Mouse (Mus musculus): ENCODE measurements around the gene Cept1. TPM values are rescaled to one million over a fixed set of nuclear protein-coding genes. Genes with fewer than 3 reads are reported as not detected.
A peak's percentile ranks its signal among the peaks of the same experiment; 100 is the strongest.

Gene Cept1
- total RNA-seq, 1 experiment = 46.2 TPM

GRCm38 (mm10) chr3:106483297-106483696, 64.3 kb downstream of the Cept1 start:
- Histone ChIP-seq H3K4me3 (ENCODE audit: insufficient read depth in 1 of 2, low read depth in 1 of 2, low read length in 2 of 2, poor library complexity in 1 of 2, severe bottlenecking in 1 of 2) (no peak overlapping the region), H3K4me1 (ENCODE audit: control insufficient read depth in 2 of 2, insufficient read depth in 2 of 2, low read length in 2 of 2, poor library complexity in 1 of 2) (no peaks in the 10 kb centered on the region), H3K36me3 (ENCODE audit: control insufficient read depth, insufficient read depth, low read length, poor library complexity, severe bottlenecking) (no peaks in the 10 kb centered on the region), H3K9me3 (ENCODE audit: control insufficient read depth, insufficient read depth, low read depth, low read length) (no peaks in the 10 kb centered on the region), H3K9ac (ENCODE audit: insufficient read depth, low read depth, low read length, poor library complexity, severe bottlenecking) (no peak overlapping the region), H3K27ac (ENCODE audit: insufficient read depth, low read depth, low read length, poor library complexity, severe bottlenecking) (no peak overlapping the region)
- no peak for DNase-seq (ENCODE audit: low read depth, low spot score)
- in situ Hi-C loops (cut with MboI; ENCODE audit: low sequenced_read_pairs in 2 of 2, unreplicated experiment in 2 of 2) = no loop called here
- TF ChIP-seq MAFK (IDR thresholded peaks at IDR 0.05; ENCODE audit: insufficient read depth, low read depth, low read length) (no peak), CHD2 (IDR thresholded peaks at IDR 0.05; ENCODE audit: low read depth, low read length) (no peak)

DNA sequence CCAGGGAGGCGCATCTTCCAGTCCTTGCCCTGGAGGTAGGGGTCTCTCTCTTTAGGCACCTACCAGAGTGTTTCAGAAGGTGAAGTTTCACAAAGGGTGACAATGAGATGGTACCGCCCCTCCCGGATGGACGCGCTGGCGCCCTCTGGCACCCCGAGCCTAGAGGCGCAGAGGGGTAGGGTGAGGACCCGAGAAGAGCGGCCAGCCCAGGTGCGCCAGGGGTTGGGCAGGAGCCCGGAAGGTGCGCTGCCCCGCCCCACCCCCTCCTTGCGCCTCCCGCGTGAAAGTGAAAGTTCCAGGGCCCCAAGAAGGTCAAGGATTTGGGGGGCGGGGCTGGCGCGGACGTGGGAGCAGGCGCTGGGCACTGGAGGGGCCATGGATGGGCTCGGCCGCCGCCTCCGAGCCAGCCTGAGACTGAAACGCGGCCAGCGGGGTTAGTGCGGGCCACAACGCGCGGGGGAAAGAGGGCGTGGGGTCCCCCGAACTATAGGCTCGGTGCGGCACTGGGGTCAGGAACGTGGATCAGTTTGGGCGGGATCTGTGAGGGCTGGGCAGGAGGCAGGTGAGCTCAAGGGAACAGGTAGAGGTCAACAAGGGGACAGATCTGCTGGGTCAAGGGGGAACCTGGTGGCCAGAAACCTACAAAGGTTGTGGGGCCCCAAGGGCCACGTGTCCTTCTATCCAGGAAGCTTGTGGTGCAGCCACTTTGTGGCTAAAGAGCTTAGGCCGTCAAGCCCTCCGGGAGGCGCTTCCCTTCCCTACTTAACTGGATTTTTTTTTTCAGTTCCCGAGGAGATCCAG, 65.1 kb downstream of the Cept1 start, which contains the start of gene Dennd2d:
TSS of gene Dennd2d (plus strand) at position 125 of the 801 bp plus-strand sequence.
- Histone ChIP-seq H3K4me3 (ENCODE audit: insufficient read depth in 1 of 2, low read depth in 1 of 2, low read length in 2 of 2, poor library complexity in 1 of 2, severe bottlenecking in 1 of 2) (peak within 1 kb of the TSS; percentile 63 to 74), H3K4me1 (ENCODE audit: control insufficient read depth in 2 of 2, insufficient read depth in 2 of 2, low read length in 2 of 2, poor library complexity in 1 of 2) (no peaks in the 10 kb centered on the region), H3K9me3 (ENCODE audit: control insufficient read depth, insufficient read depth, low read depth, low read length) (no peaks in the 10 kb centered on the region), H3K27ac (ENCODE audit: insufficient read depth, low read depth, low read length, poor library complexity, severe bottlenecking) (no peak within 1 kb of the TSS), H3K9ac (ENCODE audit: insufficient read depth, low read depth, low read length, poor library complexity, severe bottlenecking) (peak within 1 kb of the TSS; percentile 65), H3K36me3 (ENCODE audit: control insufficient read depth, insufficient read depth, low read length, poor library complexity, severe bottlenecking) (no peaks in the 10 kb centered on the region)
- in situ Hi-C loops (cut with MboI; ENCODE audit: low sequenced_read_pairs in 2 of 2, unreplicated experiment in 2 of 2) = no loop called here
- TF ChIP-seq MAFK (IDR thresholded peaks at IDR 0.05; ENCODE audit: insufficient read depth, low read depth, low read length) (no peak), ZNF384 (IDR thresholded peaks at IDR 0.05; ENCODE audit: low read depth, low read length) (no peak), ZC3H11A (IDR thresholded peaks at IDR 0.05; ENCODE audit: borderline replicate concordance, low read depth, low read length) (no peak), CHD2 (IDR thresholded peaks at IDR 0.05; ENCODE audit: low read depth, low read length) (no peak), HCFC1 (IDR thresholded peaks at IDR 0.05; ENCODE audit: borderline replicate concordance, insufficient read depth, low read length) (no peak)
- DNase-seq (ENCODE audit: low read depth, low spot score) = no peak

GRCm38 (mm10) chr3:106476863-106477262, 70.7 kb downstream of the Cept1 start:
- Histone ChIP-seq H3K27ac (ENCODE audit: insufficient read depth, low read depth, low read length, poor library complexity, severe bottlenecking) (no peak overlapping the region), H3K9me3 (ENCODE audit: control insufficient read depth, insufficient read depth, low read depth, low read length) (no peaks in the 10 kb centered on the region), H3K36me3 (ENCODE audit: control insufficient read depth, insufficient read depth, low read length, poor library complexity, severe bottlenecking) (no peaks in the 10 kb centered on the region), H3K9ac (ENCODE audit: insufficient read depth, low read depth, low read length, poor library complexity, severe bottlenecking) (no peak overlapping the region), H3K4me1 (ENCODE audit: control insufficient read depth in 2 of 2, insufficient read depth in 2 of 2, low read length in 2 of 2, poor library complexity in 1 of 2) (no peaks in the 10 kb centered on the region), H3K4me3 (ENCODE audit: insufficient read depth in 1 of 2, low read depth in 1 of 2, low read length in 2 of 2, poor library complexity in 1 of 2, severe bottlenecking in 1 of 2) (no peak overlapping the region)
- in situ Hi-C loops (cut with MboI; ENCODE audit: low sequenced_read_pairs in 2 of 2, unreplicated experiment in 2 of 2) = no loop called here
- no peak for TF ChIP-seq HCFC1 (IDR thresholded peaks at IDR 0.05; ENCODE audit: borderline replicate concordance, insufficient read depth, low read length)
- no peak for DNase-seq (ENCODE audit: low read depth, low spot score)

GRCm38 (mm10) chr3:106474210-106474609, 73.4 kb downstream of the Cept1 start:
- no peaks in the 10 kb centered on the region for H3K4me1 ChIP-seq (ENCODE audit: control insufficient read depth in 2 of 2, insufficient read depth in 2 of 2, low read length in 2 of 2, poor library complexity in 1 of 2)
- DNase-seq (ENCODE audit: low read depth, low spot score) = no peak
- in situ Hi-C loops (cut with MboI; ENCODE audit: low sequenced_read_pairs in 2 of 2, unreplicated experiment in 2 of 2) = no loop called here

GRCm38 (mm10) chr3:106464750-106465149, 82.9 kb downstream of the Cept1 start:
- Histone ChIP-seq H3K4me1 (ENCODE audit: control insufficient read depth in 2 of 2, insufficient read depth in 2 of 2, low read length in 2 of 2, poor library complexity in 1 of 2) (no peaks in the 10 kb centered on the region), H3K4me3 (ENCODE audit: insufficient read depth in 1 of 2, low read depth in 1 of 2, low read length in 2 of 2, poor library complexity in 1 of 2, severe bottlenecking in 1 of 2) (no peak overlapping the region), H3K27ac (ENCODE audit: insufficient read depth, low read depth, low read length, poor library complexity, severe bottlenecking) (no peak overlapping the region), H3K9me3 (ENCODE audit: control insufficient read depth, insufficient read depth, low read depth, low read length) (no peaks in the 10 kb centered on the region), H3K36me3 (ENCODE audit: control insufficient read depth, insufficient read depth, low read length, poor library complexity, severe bottlenecking) (no peaks in the 10 kb centered on the region), H3K9ac (ENCODE audit: insufficient read depth, low read depth, low read length, poor library complexity, severe bottlenecking) (no peak overlapping the region)
- in situ Hi-C loops (cut with MboI; ENCODE audit: low sequenced_read_pairs in 2 of 2, unreplicated experiment in 2 of 2) = no loop called here
- DNase-seq (ENCODE audit: low read depth, low spot score) = no peak
- TF ChIP-seq ZC3H11A (IDR thresholded peaks at IDR 0.05; ENCODE audit: borderline replicate concordance, low read depth, low read length) = no peak
- no peak for TF ChIP-seq ZNF384 (IDR thresholded peaks at IDR 0.05; ENCODE audit: low read depth, low read length)
- TF ChIP-seq CHD2 (IDR thresholded peaks at IDR 0.05; ENCODE audit: low read depth, low read length) = no peak

More at GRCm38 (mm10) chr3:106474210-106474609, 73.4 kb downstream of the Cept1 start:
- H3K9ac ChIP-seq (ENCODE audit: insufficient read depth, low read depth, low read length, poor library complexity, severe bottlenecking) = no peak overlapping the region
- no peak overlapping the region for H3K4me3 ChIP-seq (ENCODE audit: insufficient read depth in 1 of 2, low read depth in 1 of 2, low read length in 2 of 2, poor library complexity in 1 of 2, severe bottlenecking in 1 of 2)
- no peak for TF ChIP-seq MAFK (IDR thresholded peaks at IDR 0.05; ENCODE audit: insufficient read depth, low read depth, low read length)
- no peak for TF ChIP-seq ZC3H11A (IDR thresholded peaks at IDR 0.05; ENCODE audit: borderline replicate concordance, low read depth, low read length)
- no peak for TF ChIP-seq HCFC1 (IDR thresholded peaks at IDR 0.05; ENCODE audit: borderline replicate concordance, insufficient read depth, low read length)
- TF ChIP-seq CHD2 (IDR thresholded peaks at IDR 0.05; ENCODE audit: low read depth, low read length) = no peak
- no peak for TF ChIP-seq ZNF384 (IDR thresholded peaks at IDR 0.05; ENCODE audit: low read depth, low read length)
- no peaks in the 10 kb centered on the region for H3K36me3 ChIP-seq (ENCODE audit: control insufficient read depth, insufficient read depth, low read length, poor library complexity, severe bottlenecking)
- H3K27ac ChIP-seq (ENCODE audit: insufficient read depth, low read depth, low read length, poor library complexity, severe bottlenecking) = no peak overlapping the region
- H3K9me3 ChIP-seq (ENCODE audit: control insufficient read depth, insufficient read depth, low read depth, low read length) = no peaks in the 10 kb centered on the region

All from ES-E14 (cell line).